ENCODE assay signal across 8 mouse cellular contexts in genomic region chr10:81230438-81231332, GRCm38 (mm10). TPM values are rescaled to one million over a fixed set of nuclear protein-coding genes. Genes with fewer than 3 reads are reported as not detected.
DNase-seq lines count a peak whose midpoint lies in the region; ATAC-seq and TF ChIP-seq lines count a peak whose summit lies in the region.

TSS of gene Atcay (minus strand) at chr10:81230833.

- H3K4me1 ChIP-seq in ES-Bruce4 (ENCODE audit: control insufficient read depth, insufficient read depth, low read length), result no peaks in the 10 kb centered on the region
- peaks cover 51% of the 10 kb centered on the region for H3K4me1 ChIP-seq in hindbrain, embryonic 15.5 days (replicated peaks)

- no peak within 1 kb of the TSS for H3K9ac ChIP-seq in ES-Bruce4 (ENCODE audit: low read depth, poor library complexity, severe bottlenecking)
- peak within 1 kb of the TSS; percentile 85 for H3K9ac ChIP-seq in hindbrain, embryonic 15.5 days

- TF ChIP-seq CTCF in gastrocnemius, adult 2 months (IDR thresholded peaks at IDR 0.05), result peak; percentile 52
- TF ChIP-seq CTCF in ES-Bruce4 (IDR thresholded peaks at IDR 0.05; ENCODE audit: low read depth, low read length), result peak; percentile 58

- no peak for TF ChIP-seq POLR2A in ES-Bruce4 (IDR thresholded peaks at IDR 0.05; ENCODE audit: insufficient read depth, low read length)

- H3K4me3 ChIP-seq in gastrocnemius, adult 2 months, result no peak within 1 kb of the TSS
- peak within 1 kb of the TSS; percentile 39 for H3K4me3 ChIP-seq in ES-Bruce4 (ENCODE audit: low read depth, low read length)
- peak within 1 kb of the TSS; percentile 71 for H3K4me3 ChIP-seq in hindbrain, embryonic 15.5 days

- H3K36me3 ChIP-seq in ES-Bruce4 (ENCODE audit: control insufficient read depth, insufficient read depth, low read length, poor library complexity, severe bottlenecking), result no peaks in the 10 kb centered on the region
- H3K36me3 ChIP-seq in hindbrain, embryonic 15.5 days, result no peaks in the 10 kb centered on the region

- no peaks in the 10 kb centered on the region for H3K27me3 ChIP-seq in ES-Bruce4 (ENCODE audit: control insufficient read depth, insufficient read depth, low read length, poor library complexity, severe bottlenecking)
- no peaks in the 10 kb centered on the region for H3K27me3 ChIP-seq in hindbrain, embryonic 15.5 days

- no peak for DNase-seq in gastrocnemius, adult 2 months
- DNase-seq in gastrocnemius, postnatal 36 days, result no peak
- DNase-seq in embryo, embryonic 11 days, result peak; percentile 61
- peak; percentile 85 for DNase-seq in left cerebral cortex, postnatal 36 days (ENCODE audit: low spot score in 2 of 2)
- peak; percentile 83 for DNase-seq in retina, postnatal 1 day
- DNase-seq in urinary bladder, postnatal 36 days (ENCODE audit: low spot score in 2 of 2), result no peak

- no peak within 1 kb of the TSS for H3K27ac ChIP-seq in gastrocnemius, adult 2 months
- no peak within 1 kb of the TSS for H3K27ac ChIP-seq in ES-Bruce4 (ENCODE audit: insufficient read depth, low read length)
- peak within 1 kb of the TSS; percentile 92 for H3K27ac ChIP-seq in hindbrain, embryonic 15.5 days (replicated peaks)

- ATAC-seq in hindbrain, embryonic 15.5 days (ENCODE audit: low FRiP score, low read depth), result peak; percentile 90

- no peaks in the 10 kb centered on the region for H3K9me3 ChIP-seq in ES-Bruce4 (replicated peaks; ENCODE audit: control insufficient read depth, insufficient read depth, low read length, poor library complexity, severe bottlenecking)
- no peaks in the 10 kb centered on the region for H3K9me3 ChIP-seq in hindbrain, embryonic 15.5 days

- 4% methylated on average over 27 of the region's 27 CpGs for WGBS in hindbrain, embryonic 15.5 days

- TF ChIP-seq EP300 in ES-Bruce4 (IDR thresholded peaks at IDR 0.05; ENCODE audit: insufficient read depth, low read depth, low read length), result no peak

- peak within 1 kb of the TSS; percentile 83 for H3K4me2 ChIP-seq in hindbrain, embryonic 15.5 days

- intact Hi-C loops in gastrocnemius, adult 2 months (cut with DNase I), result no loop called here
- intact Hi-C loops in gastrocnemius, postnatal 36 days (cut with DNase I), result loop anchor here (2.0 kb wide), 1 partner anchor 24 kb away; no protein-coding TSS in a partner anchor
- intact Hi-C loops in left cerebral cortex, postnatal 36 days (cut with DNase I), result no loop called here

RNA-seq across cellular contexts. Expression of gene Atcay, which starts in this region (rescaled TPM):
- not detected for total RNA-seq in gastrocnemius, adult 2 months (2021)
- total RNA-seq in gastrocnemius, postnatal 36 days (2021), result not detected
- 0.88 and 0.91 TPM in 2 replicates for polyA plus RNA-seq in ES-Bruce4 (2011; ENCODE audit: insufficient read depth, insufficient read length, low read depth, missing spikeins)
- 80.6 and 85.5 TPM in 2 replicates for polyA plus RNA-seq in hindbrain, embryonic 15.5 days (2015; fragmentation: Nextera tagmentation; extraction: Ambion mirVana)
- total RNA-seq in left cerebral cortex, postnatal 36 days (2021), result 100 to 1,000 TPM; 202 to 212 TPM

Comparison
In these comparisons a context has a peak if more than half of its experiments do, and no peak if none do; other contexts are left out.
1. RNA of gene Atcay (total RNA-seq): 202 to 212 TPM in left cerebral cortex, postnatal 36 days; not detected in gastrocnemius, adult 2 months and not detected in gastrocnemius, postnatal 36 days; every median in the first group is over 100 times any median in the second.
2. RNA of gene Atcay (polyA plus RNA-seq): 80.6 to 85.5 TPM in hindbrain, embryonic 15.5 days; 0.88 to 0.91 TPM in ES-Bruce4; every median in the first group is over 10 times any median in the second.
3. DNase-seq: peak in embryo, embryonic 11 days (single experiment), left cerebral cortex, postnatal 36 days (2 of 2) and retina, postnatal 1 day (single experiment); none in gastrocnemius, adult 2 months (single experiment), gastrocnemius, postnatal 36 days (0 of 2) and urinary bladder, postnatal 36 days (0 of 2).